Mouse (Mus musculus) c-Kit-positive CD71-positive TER-119-negative erythroid progenitor cells, embryonic 14.5 days (primary cell): ENCODE results near the gene Slc16a6.
A peak's percentile ranks its signal among the peaks of the same experiment; 100 is the strongest.

ENCODE experiments used
- DNase-seq: peaks from one replicate; pipeline ENCODE4 v3.0.0-alpha.2; 2013; ENCODE audit warnings: low read depth

The Slc16a6 gene

DNA sequence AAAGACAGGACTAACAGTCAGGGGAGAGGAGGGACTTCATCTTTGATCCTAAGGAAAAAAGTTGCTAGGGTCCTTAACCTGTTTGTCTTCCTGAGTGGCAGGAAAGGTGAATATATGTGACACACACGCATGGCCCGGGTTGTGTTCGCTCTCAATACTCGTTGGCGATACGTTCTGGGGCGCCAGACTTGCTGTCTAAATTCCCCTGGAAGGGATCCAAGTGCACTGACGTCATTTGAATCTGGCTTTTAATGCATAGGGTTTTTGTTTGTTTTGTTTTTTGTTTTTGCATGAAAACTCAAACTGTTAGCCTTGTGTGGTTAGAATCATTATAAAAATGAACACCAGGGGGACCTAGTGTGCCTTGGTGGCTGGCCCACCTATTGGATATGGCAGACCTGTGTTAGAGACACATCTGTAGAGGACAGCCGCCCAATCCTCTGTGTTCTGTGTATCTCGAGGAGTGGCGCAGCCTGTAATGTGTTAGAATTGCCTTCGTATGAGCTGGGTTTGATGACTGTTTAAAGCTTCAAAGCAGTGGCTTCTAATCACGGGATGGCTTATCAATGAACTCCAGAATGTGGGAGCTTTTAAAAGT lies 27.9 kb downstream of the Slc16a6 start:
- DNase-seq: peak; percentile 68

GRCm38 (mm10) chr11:109444600-109444999 lies 28.8 kb downstream of the Slc16a6 start:
- DNase-seq: no peak

DNA sequence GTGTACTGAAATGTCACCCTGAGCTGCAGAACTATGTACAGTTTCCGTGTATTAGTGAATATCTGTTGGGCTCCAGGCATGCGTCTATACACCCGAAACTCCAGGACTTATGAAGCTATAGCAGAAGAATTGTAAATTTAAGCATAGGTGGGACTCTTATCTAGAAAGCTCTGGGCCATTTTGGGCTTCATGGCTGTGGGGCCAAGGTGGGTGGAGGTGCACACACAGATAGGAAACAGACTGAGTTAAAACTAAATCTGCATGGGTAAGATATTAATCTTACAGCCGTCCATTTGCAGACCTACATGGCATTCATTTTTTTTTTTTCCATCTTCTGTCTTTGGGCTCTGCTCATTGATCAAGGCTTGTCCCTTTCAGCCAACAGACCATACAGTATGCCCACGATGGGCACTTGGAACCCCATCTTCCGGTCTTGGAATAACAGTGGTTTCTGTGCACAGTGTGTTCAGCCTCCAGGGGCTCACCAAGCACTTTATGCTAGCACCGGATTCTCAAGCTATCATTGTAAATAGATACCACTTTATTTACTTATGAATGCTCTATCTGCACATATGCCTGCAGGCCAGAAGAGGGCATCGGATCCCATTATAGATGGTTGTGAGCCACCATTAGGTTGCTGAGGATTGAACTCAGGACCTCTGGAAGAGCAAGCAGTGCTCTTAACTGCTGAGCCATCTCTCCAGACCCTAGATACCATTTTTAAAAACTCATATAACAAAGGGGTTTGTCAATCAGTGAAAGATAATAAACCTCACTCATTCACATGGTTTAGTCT lies 29.7 kb downstream of the Slc16a6 start:
- no peak for DNase-seq

GRCm38 (mm10) chr11:109442166-109442730 lies 31.1 kb downstream of the Slc16a6 start:
- no peak for DNase-seq

DNA sequence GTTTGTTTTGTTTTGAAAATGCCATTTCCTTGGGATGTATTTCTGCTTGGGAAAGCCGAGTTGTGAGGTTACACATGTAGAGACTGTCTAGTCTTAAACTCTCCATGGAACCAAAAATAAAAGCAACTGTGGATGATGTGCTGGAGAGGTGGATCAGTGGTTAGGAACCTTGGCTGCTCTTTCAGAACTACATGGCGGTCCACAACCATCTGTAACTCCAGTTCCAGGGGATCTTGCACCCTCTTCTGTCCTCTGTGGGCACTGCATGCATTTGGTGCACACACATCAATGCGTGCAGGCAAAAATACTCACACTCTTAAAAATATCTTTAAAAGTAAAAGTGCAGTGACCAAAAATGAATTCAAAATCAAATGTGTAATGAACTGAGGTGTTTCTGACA lies 32.3 kb downstream of the Slc16a6 start:
- DNase-seq: peak; percentile 62

- no peak for DNase-seq
Observed at GRCm38 (mm10) chr11:109440641-109441040, 32.8 kb downstream of the Slc16a6 start.

- peak; percentile 37 for DNase-seq
Observed at GRCm38 (mm10) chr11:109439829-109440340, 33.5 kb downstream of the Slc16a6 start.

GRCm38 (mm10) chr11:109439209-109439608 lies 34.2 kb downstream of the Slc16a6 start:
- DNase-seq: no peak

DNA sequence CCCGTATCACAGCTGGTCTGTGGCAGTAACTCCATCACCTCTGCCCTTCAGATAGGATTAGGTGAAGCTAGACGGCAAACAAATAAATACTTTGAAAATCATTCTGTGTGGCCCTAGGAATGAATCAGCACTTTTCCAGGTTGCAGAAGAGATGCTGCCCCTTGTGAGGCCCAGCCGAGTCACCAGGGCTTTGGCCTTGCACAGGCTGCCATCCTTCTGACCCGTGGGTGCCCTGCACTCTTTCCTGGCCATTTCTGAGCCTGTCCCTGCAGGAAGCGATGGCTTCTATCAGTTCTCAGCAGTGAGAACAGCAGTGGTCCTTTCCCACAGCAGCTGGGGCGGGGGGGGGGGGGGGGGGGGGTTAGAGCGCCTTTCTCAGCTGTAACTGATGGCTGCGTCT lies 36.5 kb downstream of the Slc16a6 start:
- no peak for DNase-seq

DNA sequence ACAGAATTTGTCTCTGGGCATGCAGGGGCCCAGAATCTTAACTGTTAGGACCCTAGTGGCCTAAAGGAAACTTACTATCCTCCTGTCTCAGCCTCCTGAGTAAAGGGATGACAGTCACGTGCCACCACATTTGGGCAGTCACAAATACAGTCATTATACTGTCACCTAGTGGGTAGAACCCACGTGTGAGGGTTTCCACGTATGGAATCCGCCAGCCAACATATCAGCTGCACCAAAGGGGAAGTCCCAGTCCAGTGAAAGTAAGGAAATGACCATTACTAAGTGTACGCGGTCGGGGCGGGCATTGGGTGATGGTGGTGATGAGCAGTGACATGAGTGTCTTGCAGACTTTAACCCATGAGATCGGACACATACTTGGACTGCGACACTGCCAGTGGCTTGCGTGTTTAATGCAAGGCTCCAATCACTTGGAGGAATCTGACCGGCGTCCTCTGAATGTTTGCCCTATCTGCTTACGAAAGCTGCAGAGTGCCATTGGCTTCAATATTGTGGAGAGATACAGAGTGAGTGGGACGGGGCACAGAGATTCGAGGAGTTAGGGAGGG lies 39.1 kb downstream of the Slc16a6 start:
- no peak for DNase-seq

DNA sequence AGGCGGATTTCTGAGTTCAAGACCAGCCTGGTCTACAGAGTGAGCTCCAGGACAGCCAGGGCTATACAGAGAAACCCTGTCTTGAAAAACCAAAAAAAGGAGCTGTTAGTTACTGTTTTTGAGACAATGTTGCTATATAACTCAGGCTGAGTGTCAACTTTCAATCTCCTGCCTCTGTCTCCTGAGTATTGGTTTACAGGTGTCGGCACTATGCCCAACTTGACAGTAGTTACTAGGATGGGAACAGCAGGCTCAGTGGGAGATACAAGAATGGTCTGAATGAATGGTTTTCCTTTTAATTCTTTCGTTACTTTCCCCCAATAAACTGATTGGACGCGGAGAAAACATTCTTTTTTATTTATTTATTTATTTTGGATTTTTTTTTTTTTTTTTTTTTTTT lies 46.0 kb downstream of the Slc16a6 start:
- no peak for DNase-seq

DNA sequence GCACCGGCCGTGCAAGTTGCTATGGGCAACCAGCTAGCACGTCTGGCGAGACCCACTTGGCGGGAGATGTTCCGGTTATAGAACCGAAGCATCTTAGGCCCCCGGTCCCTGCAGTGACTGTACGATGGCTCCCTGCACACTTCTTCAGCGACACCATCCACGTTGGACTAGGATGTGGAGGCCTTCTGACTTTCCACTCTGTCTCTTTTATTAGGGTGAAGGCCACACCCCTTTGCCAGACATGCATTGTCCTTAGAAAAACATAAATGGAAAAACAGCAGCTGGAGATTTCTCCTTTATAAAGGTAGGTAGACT lies 47.2 kb downstream of the Slc16a6 start:
- DNase-seq: no peak

DNA sequence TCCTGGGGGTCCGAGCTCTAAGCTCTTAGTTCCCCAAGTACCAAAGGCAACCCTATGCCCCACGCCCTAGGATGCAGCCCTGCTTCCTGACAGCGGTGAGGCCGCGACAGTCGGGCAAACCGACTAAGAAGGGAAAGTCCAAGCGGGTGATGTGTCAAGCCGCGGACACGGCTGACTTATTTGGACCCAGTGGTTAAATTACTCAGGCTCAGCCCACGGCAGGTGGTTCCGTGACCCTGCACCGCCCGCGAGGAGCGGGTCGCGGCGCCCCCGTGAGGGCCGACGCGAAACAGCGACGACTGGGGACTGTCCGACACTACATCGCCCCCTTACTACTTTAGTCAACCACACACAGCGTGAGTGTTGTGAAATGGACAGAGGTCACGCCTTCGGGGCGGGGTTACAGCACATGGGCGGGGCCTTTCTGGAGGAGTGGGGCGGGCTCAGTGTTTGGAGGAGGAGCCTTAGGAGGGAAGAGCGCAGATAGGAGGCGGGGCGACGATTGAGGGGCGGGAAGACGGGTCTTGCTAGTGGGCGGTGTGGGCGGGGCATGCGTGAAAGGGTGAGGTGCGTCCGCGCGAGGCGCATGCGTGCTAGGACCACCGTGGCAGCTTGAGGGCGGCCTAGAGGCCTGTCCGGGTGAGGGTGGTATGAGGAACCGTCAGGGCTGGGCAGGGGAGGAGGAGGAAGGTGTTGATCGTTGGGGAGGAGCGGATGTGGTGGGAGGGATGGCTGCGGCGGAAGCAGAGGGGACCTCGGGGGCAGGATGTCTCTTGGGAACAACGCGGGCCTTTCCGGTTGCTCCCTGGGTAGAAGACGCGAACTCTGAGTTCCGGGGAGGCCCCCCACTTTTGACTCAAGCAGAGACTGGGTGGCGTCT lies 47.8 kb downstream of the Slc16a6 start, which contains the start of gene Amz2:
Gene Amz2 (plus strand): TSS at position 555 of the 880 bp plus-strand sequence.
- peak; percentile 99 for DNase-seq

DNA sequence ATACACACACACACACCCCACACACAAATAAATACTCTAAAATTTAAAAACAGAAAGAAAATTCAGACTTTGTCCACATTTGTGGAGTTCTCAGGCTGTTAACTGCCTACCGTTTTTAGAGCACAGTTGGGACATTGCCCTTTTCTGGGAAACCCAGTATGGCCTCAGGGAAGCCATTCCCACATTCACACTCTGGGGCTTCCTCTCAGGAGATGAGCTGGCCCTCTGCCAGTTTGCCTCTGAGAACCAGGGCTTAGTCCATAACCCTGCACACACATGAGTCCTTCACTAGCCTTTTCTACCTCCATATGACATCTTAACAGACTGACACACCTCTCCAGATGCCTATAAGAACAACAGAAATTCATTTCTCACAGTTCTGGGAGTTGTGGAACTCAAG lies 50.1 kb downstream of the Slc16a6 start:
- DNase-seq: no peak

DNA sequence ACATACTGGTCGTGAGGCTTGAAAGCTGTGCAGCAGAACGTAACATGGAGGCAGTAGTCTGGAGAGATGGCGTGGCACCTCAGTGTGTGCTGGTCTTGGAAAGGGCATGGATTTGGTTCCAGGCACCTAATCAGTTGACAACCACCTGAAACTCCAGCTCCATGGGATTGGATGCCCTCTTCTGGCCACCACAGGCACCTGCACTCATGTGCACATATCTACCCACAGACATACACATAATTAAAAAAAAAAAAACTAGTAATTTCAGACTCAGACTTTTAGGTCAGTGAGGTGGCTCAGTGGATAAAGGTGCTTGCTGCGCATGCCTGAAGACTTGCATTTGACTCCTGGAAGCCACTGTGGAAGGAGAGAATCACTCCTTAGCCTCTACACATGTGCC lies 51.1 kb downstream of the Slc16a6 start:
- DNase-seq: no peak

DNA sequence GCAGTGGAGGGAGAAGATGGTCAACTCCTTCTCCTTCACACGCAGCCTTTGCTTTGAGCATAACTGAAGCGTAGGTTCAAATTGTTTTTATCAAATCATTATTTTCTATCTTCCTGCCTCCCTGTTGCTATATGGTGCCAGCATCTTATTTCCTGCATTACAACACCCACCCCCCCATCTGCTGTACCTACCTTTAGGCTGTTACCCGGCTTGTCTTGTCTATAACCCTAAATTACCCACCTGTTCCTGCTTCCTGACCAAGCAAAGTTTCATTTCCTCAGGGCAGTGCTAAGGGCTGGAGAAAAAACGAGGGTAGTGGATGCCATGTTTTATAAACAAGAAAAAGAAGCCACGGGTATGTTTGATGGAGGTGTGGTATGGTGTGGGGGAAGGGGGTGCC lies 52.2 kb downstream of the Slc16a6 start:
- no peak for DNase-seq

GRCm38 (mm10) chr11:109420567-109420962 lies 52.8 kb downstream of the Slc16a6 start:
- no peak for DNase-seq

DNA sequence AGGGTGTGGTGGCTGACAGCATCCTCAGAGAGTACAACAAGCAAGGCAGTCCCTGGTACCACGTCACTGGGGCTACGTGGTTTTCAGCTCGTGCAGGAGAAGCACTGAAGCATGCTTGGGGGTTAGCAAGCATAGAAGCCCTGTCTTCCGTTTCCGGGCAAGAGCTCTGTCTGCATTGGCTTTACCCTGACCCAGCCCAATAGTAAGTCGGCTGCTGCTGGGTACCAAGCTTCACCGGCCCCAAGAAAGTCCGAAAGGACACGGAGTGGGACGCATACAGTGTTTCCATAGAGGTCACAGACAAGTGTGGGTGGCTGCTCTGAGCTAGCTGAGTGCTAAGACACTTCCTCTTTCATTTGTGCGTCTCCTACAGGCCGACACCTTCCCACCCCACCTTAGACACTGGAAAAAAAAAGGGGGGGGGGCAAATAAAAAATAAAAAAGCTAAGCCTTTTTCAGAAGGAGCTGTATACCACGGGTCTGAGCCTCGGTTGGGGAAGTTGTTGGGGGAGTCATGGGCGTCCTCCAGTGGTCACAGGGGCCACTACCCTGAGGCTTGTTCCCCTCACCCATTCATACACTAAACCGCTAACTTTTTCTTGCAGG lies 53.3 kb downstream of the Slc16a6 start:
- no peak for DNase-seq

- no peak for DNase-seq
Observed at GRCm38 (mm10) chr11:109419461-109419860, 53.9 kb downstream of the Slc16a6 start.

- DNase-seq: no peak
Observed at GRCm38 (mm10) chr11:109417472-109418040, 55.8 kb downstream of the Slc16a6 start.
